Mouse (Mus musculus) embryo, embryonic 10 days (tissue): ENCODE data around the gene Cldn4.
"Not testable (repeated sequence)": the region's sequence is repeated elsewhere in the genome, so short reads cannot be mapped to it uniquely, and the experiment has no call there.

Experiments
- DNase-seq: peaks from one replicate; pipeline ENCODE4 v3.0.0-alpha.2; 2015; ENCODE audit warnings: low spot score

Cldn4 gene

DNA sequence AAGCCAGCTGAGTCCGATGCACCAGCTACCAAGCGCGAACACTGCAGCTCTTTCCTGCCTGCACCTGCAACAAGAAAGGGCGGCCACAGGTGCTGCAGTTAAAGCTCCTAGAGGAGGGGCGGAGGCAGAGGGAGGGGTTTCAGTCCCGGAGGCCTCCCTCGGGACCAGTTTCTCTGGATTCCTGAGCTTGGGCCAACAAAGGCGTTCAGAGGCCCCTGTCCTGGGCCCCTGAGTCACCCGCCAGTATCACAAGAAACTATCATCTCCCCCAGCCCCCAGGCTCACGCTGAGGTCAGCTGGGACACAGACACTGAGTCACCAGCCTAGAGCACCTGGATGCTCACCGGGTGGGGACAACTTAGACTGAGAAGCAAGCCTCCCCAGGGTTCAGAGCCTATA, at the start of gene Cldn4:
Gene Cldn4, minus strand, starts transcription at position 78 of the 399 bp plus-strand sequence.
- peak; percentile 47 for DNase-seq

DNA sequence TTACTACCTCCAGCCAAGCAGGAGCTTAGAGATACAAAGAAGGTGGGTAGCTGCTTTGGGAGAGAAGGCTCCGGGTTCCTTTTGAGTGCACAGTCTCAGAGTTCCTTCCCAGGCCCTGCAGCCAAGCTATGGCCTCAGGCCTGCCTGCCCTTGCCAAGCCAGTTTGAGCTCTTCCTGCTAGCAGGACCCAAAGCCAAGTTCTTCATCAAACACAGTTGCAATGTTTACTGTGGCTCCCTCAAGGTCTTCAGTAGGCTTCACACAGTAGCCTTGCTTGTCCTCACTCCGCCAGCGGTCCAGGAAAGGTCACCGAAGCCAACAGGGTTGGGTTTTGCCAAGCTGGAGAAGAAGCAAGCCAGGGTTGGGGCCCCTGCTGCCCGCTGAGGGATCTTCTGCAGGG, 45.8 kb upstream of the Cldn4 start:
- DNase-seq: no peak

DNA sequence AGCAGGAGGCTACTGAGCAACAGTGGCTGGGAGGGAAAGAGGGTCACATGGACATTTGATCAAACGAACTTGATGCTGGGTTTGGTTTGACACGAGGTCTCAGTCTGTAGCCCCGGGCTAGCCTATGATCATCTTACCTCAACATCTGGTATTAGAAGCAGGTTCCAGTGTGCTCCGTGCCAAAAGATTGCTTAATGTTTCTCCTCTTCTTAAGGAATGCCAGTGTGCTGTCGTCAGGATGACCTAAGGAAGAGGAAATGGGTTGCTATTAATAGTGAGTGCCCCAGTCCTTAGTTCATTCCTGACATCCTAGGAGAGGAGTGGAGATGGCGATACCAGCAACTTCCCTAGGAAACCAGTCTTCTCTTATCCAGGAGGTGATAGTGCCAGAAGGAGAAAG, 43.0 kb upstream of the Cldn4 start:
- DNase-seq: no peak

GRCm38 (mm10) chr5:134989166-134989565, 42.4 kb upstream of the Cldn4 start:
- no peak for DNase-seq

GRCm38 (mm10) chr5:134986298-134987268, 39.8 kb upstream of the Cldn4 start:
- DNase-seq: no peak

DNA sequence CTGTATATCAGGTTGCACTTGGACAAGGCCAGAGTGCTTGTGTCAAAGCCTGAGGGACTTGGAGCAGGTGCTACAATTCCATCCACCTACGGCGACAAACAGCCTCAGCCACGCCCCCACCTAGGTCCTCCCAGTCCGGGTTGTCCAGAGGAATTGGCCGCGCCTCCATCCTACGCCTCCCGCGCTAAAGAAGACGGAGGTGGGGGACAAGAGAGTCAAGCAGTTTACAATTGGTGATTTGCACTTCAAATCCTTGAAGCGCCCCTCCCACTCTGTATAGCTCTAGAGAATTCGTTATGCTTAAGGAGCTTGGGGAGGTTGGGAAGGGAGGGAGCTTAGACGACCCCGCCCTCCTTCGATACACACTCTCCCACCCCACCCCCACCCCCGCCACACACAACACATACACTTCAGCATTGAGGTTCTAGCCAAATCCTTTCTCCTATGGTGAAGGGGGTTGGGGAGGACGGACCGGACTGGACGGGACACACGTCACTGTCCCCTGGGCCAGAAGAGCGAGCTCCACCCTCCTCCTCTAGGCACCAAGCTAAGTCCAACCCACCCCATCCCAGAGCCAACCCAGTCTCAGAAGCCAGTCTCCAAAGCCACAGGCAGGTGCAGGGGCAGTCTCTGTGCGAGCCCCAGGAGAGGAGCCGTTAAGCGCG, 39.0 kb upstream of the Cldn4 start, which contains the start of gene Cldn3:
Gene Cldn3, plus strand, starts transcription at position 582 of the 665 bp plus-strand sequence.
- peak; percentile 61 for DNase-seq

GRCm38 (mm10) chr5:134983771-134984170, 37.0 kb upstream of the Cldn4 start:
- DNase-seq: peak; percentile 35

DNA sequence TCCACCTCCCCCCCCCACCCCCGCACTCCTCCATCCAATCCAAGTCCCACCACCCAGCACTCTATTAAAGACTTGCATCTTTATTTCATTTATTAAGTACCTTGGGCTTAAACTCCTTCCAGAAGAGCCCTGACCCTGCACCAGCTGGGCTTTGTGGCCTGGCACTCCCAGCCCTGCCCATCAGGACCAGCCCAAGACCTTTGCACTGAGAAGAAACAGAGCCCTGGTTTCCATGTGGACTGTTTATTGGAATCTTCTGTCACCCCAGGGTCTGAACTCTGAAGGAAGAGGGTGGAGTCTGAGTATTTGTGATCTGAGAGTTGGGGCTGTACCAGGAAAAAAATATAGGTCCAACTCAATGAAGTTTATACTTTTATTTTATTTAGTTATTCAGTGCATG, 36.4 kb upstream of the Cldn4 start:
- DNase-seq: no peak

DNA sequence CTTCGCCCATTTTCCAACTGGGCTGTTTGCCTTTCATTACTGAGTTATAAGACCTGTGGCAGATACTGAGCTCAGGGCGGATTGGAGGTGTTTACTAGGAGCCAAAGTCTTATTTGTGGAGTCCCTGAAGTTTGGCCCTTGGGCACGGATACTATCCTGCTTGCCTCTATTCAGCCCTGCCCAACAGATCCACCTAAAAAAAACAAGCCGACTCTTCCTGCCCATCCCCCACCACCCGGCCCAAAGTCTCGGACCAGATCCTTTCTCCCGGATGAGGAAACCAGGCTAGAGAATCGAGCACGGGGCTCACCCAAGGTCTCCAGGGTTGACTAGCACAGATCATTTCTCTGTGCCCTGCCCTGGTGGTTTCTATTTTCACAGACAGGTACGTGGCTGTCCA, 34.4 kb upstream of the Cldn4 start:
- no peak for DNase-seq

DNA sequence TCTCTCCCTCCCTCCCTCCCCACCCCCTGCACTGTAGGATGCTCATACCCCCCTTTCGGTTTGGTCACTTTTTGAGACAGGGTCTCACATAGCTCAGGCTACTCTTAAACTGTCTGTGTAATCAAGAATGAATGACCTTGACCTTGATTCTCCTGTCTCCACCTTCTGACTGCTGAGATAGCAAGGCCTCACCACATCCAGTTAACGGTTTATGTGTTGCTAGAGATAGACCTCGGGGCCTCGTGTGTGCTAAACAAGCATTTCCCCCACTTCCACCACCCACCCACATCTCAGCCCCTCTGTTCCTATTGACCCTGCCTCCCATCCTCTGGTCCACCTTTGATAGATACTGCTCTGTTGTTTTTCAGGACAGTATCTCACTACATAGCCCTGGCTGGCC, 31.1 kb upstream of the Cldn4 start:
- DNase-seq: no peak

GRCm38 (mm10) chr5:134976577-134977250, 30.0 kb upstream of the Cldn4 start:
- DNase-seq: no peak

DNA sequence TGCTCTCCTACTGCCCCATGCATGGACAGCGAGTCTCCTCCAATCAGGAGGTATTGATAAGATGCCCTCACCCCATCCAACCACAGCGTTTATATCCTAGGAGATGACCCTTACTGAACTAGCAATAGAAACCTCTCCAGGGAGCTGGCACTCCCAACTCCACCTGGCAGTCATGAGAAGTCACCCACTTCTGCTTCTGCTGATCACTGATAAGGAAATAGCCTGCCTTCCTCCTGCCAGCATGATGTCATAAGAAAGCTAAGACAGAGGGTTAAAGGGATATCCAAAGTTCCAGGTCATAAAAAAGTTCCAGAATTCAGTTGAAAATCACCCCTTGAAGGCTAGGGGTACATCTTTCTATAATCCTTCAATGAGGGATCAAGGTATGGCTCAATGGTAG, 29.4 kb upstream of the Cldn4 start:
- DNase-seq: no peak

DNA sequence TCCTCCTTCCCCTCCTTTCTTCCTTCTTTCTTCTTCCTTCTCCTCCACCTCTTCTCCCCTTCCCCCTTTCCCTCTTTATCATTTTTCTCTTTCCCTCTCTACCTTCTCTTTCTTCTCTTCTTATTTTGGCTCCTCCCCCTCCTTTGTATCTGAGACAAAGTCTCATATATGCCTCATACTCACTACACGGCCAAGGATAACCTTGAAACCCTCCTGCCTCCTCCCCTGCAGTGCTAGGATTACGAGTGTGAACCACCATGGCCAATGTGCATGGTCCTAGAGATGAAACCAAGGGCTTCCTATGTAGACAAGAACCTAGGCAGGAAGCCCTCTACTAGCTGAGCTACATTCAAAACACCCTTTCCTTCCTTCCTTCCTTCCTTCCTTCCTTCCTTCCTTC, 28.2 kb upstream of the Cldn4 start:
- DNase-seq: no peak

- DNase-seq: no peak
These were observed 27.6 kb upstream of the Cldn4 start for GRCm38 (mm10) chr5:134974294-134974693.

GRCm38 (mm10) chr5:134973526-134973925, 26.8 kb upstream of the Cldn4 start:
- DNase-seq: no peak

GRCm38 (mm10) chr5:134973081-134973480, 26.3 kb upstream of the Cldn4 start:
- DNase-seq: no peak

GRCm38 (mm10) chr5:134970671-134971070, 23.9 kb upstream of the Cldn4 start:
- DNase-seq: peak; percentile 50

DNA sequence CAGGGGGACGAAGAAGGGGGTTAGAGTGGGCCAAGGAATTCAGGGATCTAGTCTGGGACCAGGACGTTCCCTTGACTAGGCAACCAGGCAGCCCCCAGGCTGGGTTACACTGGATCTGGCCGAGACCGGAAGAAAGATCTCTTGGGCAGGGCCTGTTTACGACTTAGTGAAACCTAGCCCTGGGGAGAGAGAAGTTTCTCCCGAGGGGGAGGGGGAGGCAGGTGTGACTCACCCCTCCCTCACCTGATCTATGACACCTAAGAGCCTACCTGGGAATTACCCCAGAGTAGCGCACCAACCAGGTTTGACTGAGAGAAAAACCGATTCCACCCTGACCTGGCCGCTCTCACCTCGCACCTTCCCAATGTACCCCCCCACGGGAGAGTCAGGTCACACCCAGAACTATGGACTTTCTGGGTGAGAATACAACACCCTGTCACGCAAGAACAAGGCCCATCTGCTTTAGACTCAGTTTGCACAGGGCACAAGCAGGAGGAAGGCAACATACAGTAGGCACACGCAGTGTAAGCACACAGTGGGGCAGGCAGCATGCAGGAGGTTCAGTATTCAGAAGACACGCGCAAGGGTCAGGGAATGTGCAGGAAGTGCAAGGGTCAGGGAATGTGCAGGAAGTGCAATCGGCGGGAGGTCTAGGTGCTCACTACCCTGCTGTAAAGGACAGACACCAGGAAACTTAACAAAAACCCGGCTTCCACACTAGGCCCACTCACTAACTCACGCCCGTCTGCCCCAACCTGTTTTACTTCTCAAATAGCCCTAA, 20.6 kb upstream of the Cldn4 start:
- no peak for DNase-seq

DNA sequence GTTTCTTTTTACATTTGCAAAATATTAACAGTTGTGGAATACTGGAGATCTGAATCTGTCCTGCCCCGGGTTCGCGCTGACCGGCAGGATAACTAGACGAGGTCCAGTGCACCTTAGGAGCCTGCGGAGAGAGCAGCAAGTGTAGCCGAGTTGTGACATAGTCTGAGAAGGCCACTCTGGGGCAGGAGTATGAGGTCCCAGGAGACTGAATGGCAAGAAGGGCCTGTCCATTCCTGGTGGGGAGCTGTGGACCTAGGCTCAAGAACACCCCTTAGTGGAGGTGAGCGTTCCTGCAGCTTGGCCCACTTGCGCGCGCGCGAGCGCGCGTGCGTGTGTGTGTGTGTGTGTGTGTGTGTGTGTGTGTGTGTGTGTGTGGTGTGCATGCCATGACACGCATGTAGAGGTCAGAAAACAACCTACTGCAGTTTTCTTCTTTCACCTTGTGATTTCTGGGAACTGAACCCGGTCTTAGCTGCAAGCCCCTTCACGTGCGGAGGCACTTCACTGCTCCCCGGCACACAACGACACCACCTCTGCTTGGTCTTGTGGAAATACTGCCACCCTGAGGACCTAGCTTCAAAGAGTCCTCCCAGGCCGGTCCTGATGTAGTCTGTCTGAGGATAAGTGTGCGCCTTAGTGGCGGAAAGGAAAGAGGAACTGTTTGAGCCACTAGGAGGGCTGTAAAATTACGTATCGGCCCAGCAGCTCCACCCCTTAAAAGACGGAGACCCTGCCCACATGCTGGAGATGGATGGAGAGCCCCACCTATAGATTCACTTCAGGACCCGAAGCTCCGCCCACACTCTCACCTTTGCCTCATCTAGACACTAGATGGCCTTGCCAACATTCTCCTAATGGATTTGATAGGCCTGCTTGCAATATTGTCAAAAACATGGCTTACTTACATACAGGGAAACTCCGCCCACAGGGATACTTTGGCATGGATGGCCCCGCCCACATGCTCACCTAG, 19.4 kb upstream of the Cldn4 start:
- DNase-seq: peak; percentile 64

DNA sequence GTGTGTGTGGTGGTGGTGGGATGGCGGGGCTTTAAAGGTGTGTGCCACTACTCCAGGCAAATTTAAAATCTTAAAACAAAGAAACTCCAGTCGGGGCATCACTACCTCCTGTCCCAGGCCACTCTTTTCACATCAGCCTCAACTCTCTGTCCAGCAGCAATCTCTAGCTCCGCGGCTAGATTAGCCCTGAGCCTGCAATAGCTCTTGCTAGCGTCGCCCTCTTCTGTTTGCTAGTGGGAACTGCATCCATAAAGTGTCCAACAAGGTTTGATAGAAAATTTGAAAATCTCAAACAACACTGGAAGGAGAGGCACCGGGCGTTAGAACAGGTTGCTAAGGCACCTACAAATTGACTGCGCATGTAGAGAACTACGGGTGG, 18.7 kb upstream of the Cldn4 start:
- DNase-seq: peak; percentile 92

- DNase-seq: not testable (repeated sequence)
These were observed 17.9 kb upstream of the Cldn4 start for GRCm38 (mm10) chr5:134964655-134965054.
